Mouse (Mus musculus) stomach, postnatal 0 days (tissue): ENCODE results near the gene Pepd.

Experiments
- CTCF ChIP-seq: IDR thresholded peaks from 2 replicates; pipeline ENCODE4 v1.5.1; 2016; ENCODE audit warnings: antibody characterized with exemption, low read depth, mild to moderate bottlenecking, moderate library complexity
- EP300 ChIP-seq: optimal IDR thresholded peaks from 2 replicates; pipeline ENCODE3; 2016; ENCODE audit warnings: antibody characterized with exemption

GRCm38 (mm10) chr7:34967362-34967761 lies 55.2 kb downstream of the Pepd start:
- TF ChIP-seq EP300 (no peak), CTCF (no peak)
